Mouse (Mus musculus) liver, embryonic 16.5 days (tissue): ENCODE data around the gene Pigw. TPM values are rescaled to one million over a fixed set of nuclear protein-coding genes. Genes with fewer than 3 reads are reported as not detected.
"Not testable (repeated sequence)": the region's sequence is repeated elsewhere in the genome, so short reads cannot be mapped to it uniquely, and the experiment has no call there.

Source experiments
- ATAC-seq: fragments of 200-750 bp; cut with Nextera tagmentation; 2 replicates; pipeline ENCODE4 v1.8.0; 2017; ENCODE audit warnings: low read depth, mild to moderate bottlenecking, moderate number of reproducible peaks, moderate library complexity
- H3K27ac ChIP-seq: fragments of 300-500 bp; sonication (generic); 2 replicates; pipeline ENCODE4 v1.5.1; 2014; ENCODE audit warnings: mild to moderate bottlenecking, low read length
- H3K27me3 ChIP-seq: fragments of 300-500 bp; sonication (generic); 2 replicates; pipeline ENCODE4 v1.6.1; 2014; ENCODE audit warnings: low read depth, low read length, mixed read lengths; ENCODE audit not compliant: control insufficient read depth, insufficient read depth
- H3K36me3 ChIP-seq: fragments of 300-500 bp; sonication (generic); 2 replicates; pipeline ENCODE4 v1.6.1; 2014; ENCODE audit warnings: mild to moderate bottlenecking; ENCODE audit not compliant: control insufficient read depth, insufficient read depth
- H3K4me1 ChIP-seq: fragments of 300-500 bp; sonication (generic); 2 replicates; pipeline ENCODE4 v1.6.1; 2014; ENCODE audit warnings: low read depth, low read length, mixed read lengths; ENCODE audit not compliant: control insufficient read depth
- H3K4me2 ChIP-seq: fragments of 300-500 bp; sonication (generic); 2 replicates; pipeline ENCODE4 v1.6.1; 2014; ENCODE audit warnings: low read depth, low read length, mixed read lengths
- H3K4me3 ChIP-seq: fragments of 300-500 bp; sonication (generic); 2 replicates; pipeline ENCODE4 v1.5.1; 2014; ENCODE audit warnings: low read depth, mild to moderate bottlenecking, low read length
- H3K9ac ChIP-seq: fragments of 300-500 bp; sonication (generic); 2 replicates; pipeline ENCODE4 v1.6.1; 2014; ENCODE audit warnings: low read depth, low read length
- H3K9me3 ChIP-seq: fragments of 300-500 bp; sonication (generic); replicated peaks from 2 replicates; pipeline ENCODE4 v1.6.1; 2016; ENCODE audit warnings: low read length; ENCODE audit not compliant: control insufficient read depth
- WGBS: fragments of 180-500 bp; shearing (Covaris S2); extraction: QIAGEN DNeasy Blood & Tissue Kit; methylation state at CpG from one replicate; pipeline ENCODE4 v1.1.7; 2014; ENCODE audit not compliant: insufficient replicate concordance; 5-methylcytosine and 5-hydroxymethylcytosine counted together
- polyA plus RNA-seq: library from polyadenylated mRNA; unstranded; fragments of >200 nt; fragmentation: Nextera tagmentation; extraction: Ambion mirVana; gene quantifications from 2 replicates; pipeline ENCODE4 v1.2.1, GENCODE M21; 2015

Pigw gene
- polyA plus RNA-seq, 1 experiment from 2014 or later: 1.3 TPM

- Histone ChIP-seq H3K4me2 (no peak overlapping the region), H3K4me3 (no peak overlapping the region), H3K36me3 (peaks cover 63% of the 10 kb centered on the region), H3K4me1 (no peaks in the 10 kb centered on the region), H3K9ac (no peak overlapping the region), H3K9me3 (no peaks in the 10 kb centered on the region), H3K27ac (no peak overlapping the region), H3K27me3 (no peaks in the 10 kb centered on the region)
- no peak for ATAC-seq
- 81% methylated on average over 7 of the region's 7 CpGs for whole genome bisulfite sequencing
Measured at GRCm38 (mm10) chr11:84847475-84848090, 32.5 kb downstream of the Pigw start.

- no peaks in the 10 kb centered on the region for H3K9me3 ChIP-seq
- no peak overlapping the region for H3K4me2 ChIP-seq
- H3K4me1 ChIP-seq: no peaks in the 10 kb centered on the region
- no peak for ATAC-seq
- H3K9ac ChIP-seq: no peak overlapping the region
- H3K36me3 ChIP-seq: peaks cover 60% of the 10 kb centered on the region
- no peaks in the 10 kb centered on the region for H3K27me3 ChIP-seq
- H3K27ac ChIP-seq: no peak overlapping the region
- no peak overlapping the region for H3K4me3 ChIP-seq
- WGBS: 92% methylated on average over 15 of the region's 15 CpGs
Measured at GRCm38 (mm10) chr11:84846741-84847474, 33.2 kb downstream of the Pigw start.

GRCm38 (mm10) chr11:84839330-84839729, 40.8 kb downstream of the Pigw start:
- WGBS: 81% methylated on average over 2 of the region's 2 CpGs
- peaks cover 75% of the 10 kb centered on the region for H3K36me3 ChIP-seq
- no peaks in the 10 kb centered on the region for H3K27me3 ChIP-seq

GRCm38 (mm10) chr11:84829495-84829894, 50.6 kb downstream of the Pigw start:
- WGBS: 39% methylated on average over 11 of the region's 11 CpGs
- Histone ChIP-seq H3K4me2 (peak overlapping the region; percentile 94), H3K4me1 (peaks cover 23% of the 10 kb centered on the region), H3K36me3 (peaks cover 46% of the 10 kb centered on the region), H3K9ac (peak overlapping the region; percentile 95), H3K27ac (peak overlapping the region; percentile 96), H3K4me3 (peak overlapping the region; percentile 89)
- not testable (repeated sequence) for ATAC-seq, H3K27me3 ChIP-seq, H3K9me3 ChIP-seq

More at GRCm38 (mm10) chr11:84839330-84839729, 40.8 kb downstream of the Pigw start:
- Histone ChIP-seq H3K4me2 (no peak overlapping the region), H3K9ac (no peak overlapping the region), H3K4me3 (no peak overlapping the region), H3K4me1 (no peaks in the 10 kb centered on the region), H3K27ac (no peak overlapping the region), H3K9me3 (no peaks in the 10 kb centered on the region)
- no peak for ATAC-seq

- Histone ChIP-seq H3K27me3 (no peaks in the 10 kb centered on the region), H3K9ac (peak within 1 kb of the TSS; percentile 95), H3K9me3 (no peaks in the 10 kb centered on the region), H3K36me3 (peaks cover 41% of the 10 kb centered on the region), H3K4me1 (peaks cover 27% of the 10 kb centered on the region), H3K27ac (peak within 1 kb of the TSS; percentile 96), H3K4me2 (peak within 1 kb of the TSS; percentile 94), H3K4me3 (peak within 1 kb of the TSS; percentile 89)
- under 1% methylated on average over 62 of the region's 62 CpGs for WGBS
- peak; percentile 93 for ATAC-seq
Measured at GRCm38 (mm10) chr11:84828516-84829399, 51.3 kb downstream of the Pigw start, which contains the start of gene Dhrs11. Dhrs11 (minus strand) TSS chr11:84828994.

- H3K4me1 ChIP-seq: peaks cover 29% of the 10 kb centered on the region
- peak overlapping the region; percentile 94 for H3K4me2 ChIP-seq
- no peak for ATAC-seq
- H3K27me3 ChIP-seq: no peaks in the 10 kb centered on the region
- peak overlapping the region; percentile 96 for H3K27ac ChIP-seq
- peak overlapping the region; percentile 95 for H3K9ac ChIP-seq
- no peaks in the 10 kb centered on the region for H3K9me3 ChIP-seq
- peaks cover 37% of the 10 kb centered on the region for H3K36me3 ChIP-seq
- WGBS: 26% methylated on average over 3 of the region's 3 CpGs
- peak overlapping the region; percentile 89 for H3K4me3 ChIP-seq
Measured at GRCm38 (mm10) chr11:84827901-84828503, 52.1 kb downstream of the Pigw start.

- ATAC-seq: no peak
- Histone ChIP-seq H3K9ac (peak overlapping the region; percentile 95), H3K4me2 (peak overlapping the region; percentile 94), H3K9me3 (no peaks in the 10 kb centered on the region), H3K27ac (peak overlapping the region; percentile 96), H3K4me1 (peaks cover 29% of the 10 kb centered on the region), H3K36me3 (peaks cover 37% of the 10 kb centered on the region), H3K4me3 (peak overlapping the region; percentile 89), H3K27me3 (no peaks in the 10 kb centered on the region)
Measured at GRCm38 (mm10) chr11:84827492-84827891, 52.6 kb downstream of the Pigw start.
